Mouse (Mus musculus) heart, adult 2 months (tissue): ENCODE data around the gene Arhgef17.

Experiments used
- CTCF ChIP-seq: fragments of 200-600 bp; IDR thresholded peaks from 2 replicates; pipeline ENCODE4 v1.8.1; 2022; ENCODE audit warnings: antibody characterized with exemption, mild to moderate bottlenecking, moderate library complexity
- EP300 ChIP-seq: fragments of 200-500 bp; IDR thresholded peaks from 2 replicates; pipeline ENCODE4 v1.6.1; 2011; ENCODE audit warnings: low read depth, low read length, control low read depth; ENCODE audit not compliant: insufficient read depth

- TF ChIP-seq CTCF: no peak
- TF ChIP-seq EP300: no peak
Observed at GRCm38 (mm10) chr7:100853396-100853795, 78.5 kb downstream of the Arhgef17 start.
